Mouse (Mus musculus): ENCODE measurements at regions not wholly inside any gene's neighbourhood (a gene's known extent, or its start where the extent isn't known, plus 50 kb on each side); places are given as distances from the start of the nearest gene placed in this dataset.

DNA sequence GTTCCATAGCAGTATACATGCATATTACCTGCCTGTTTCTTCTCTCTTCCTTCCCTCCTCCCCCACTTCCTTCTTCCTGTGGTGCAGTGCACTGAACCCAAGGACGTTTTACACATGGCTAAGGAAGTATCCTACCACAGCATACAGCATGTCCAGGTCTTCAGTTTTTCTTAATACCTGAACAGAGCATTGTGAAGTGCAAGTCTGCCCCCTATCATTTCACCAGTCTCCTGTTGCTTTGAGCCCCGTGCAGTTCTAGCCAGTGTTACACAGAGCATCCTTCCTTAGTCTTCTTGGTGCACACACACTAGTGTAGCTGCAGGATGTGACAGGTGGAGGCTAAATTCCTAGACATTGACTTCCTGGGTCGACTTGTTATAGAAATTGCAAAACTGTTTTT lies 53.7 kb upstream of the Foxb1 start:
- Histone ChIP-seq H3K9me3 (ENCODE audit: control insufficient read depth, low read length) (no peaks in the 10 kb centered on the region), H3K4me2 (replicated peaks; ENCODE audit: low read depth, low read length, severe bottlenecking) (no peak overlapping the region), H3K4me1 (ENCODE audit: control insufficient read depth, insufficient read depth, low read length) (peaks cover 6% of the 10 kb centered on the region), H3K27ac (replicated peaks; ENCODE audit: low read depth, low read length) (no peak overlapping the region), H3K36me3 (ENCODE audit: control insufficient read depth, insufficient read depth, low read length) (no peaks in the 10 kb centered on the region), H3K4me3 (replicated peaks; ENCODE audit: low read length) (no peak overlapping the region), H3K27me3 (ENCODE audit: control insufficient read depth, insufficient read depth, low read length) (no peaks in the 10 kb centered on the region), H3K9ac (ENCODE audit: low read depth, low read length, severe bottlenecking) (no peak overlapping the region)
- WGBS, result 44% methylated on average over 3 of the region's 3 CpGs
- DNase-seq (ENCODE audit: low spot score) (no peak), ATAC-seq (ENCODE audit: low FRiP score, low read depth) (no peak)
- TF ChIP-seq POLR2A (IDR thresholded peaks at IDR 0.05; ENCODE audit: borderline replicate concordance, extremely low read depth, insufficient read depth, insufficient read length), result no peak

- no peak overlapping the region for H3K4me3 ChIP-seq (replicated peaks; ENCODE audit: low read length)
- 70% methylated on average over 9 of the region's 9 CpGs for WGBS
- no peak for TF ChIP-seq POLR2A (IDR thresholded peaks at IDR 0.05; ENCODE audit: borderline replicate concordance, extremely low read depth, insufficient read depth, insufficient read length)
- H3K9me3 ChIP-seq (ENCODE audit: control insufficient read depth, low read length), result no peaks in the 10 kb centered on the region
- H3K4me1 ChIP-seq (ENCODE audit: control insufficient read depth, insufficient read depth, low read length), result no peaks in the 10 kb centered on the region
- H3K4me2 ChIP-seq (replicated peaks; ENCODE audit: low read depth, low read length, severe bottlenecking), result no peak overlapping the region
- H3K36me3 ChIP-seq (ENCODE audit: control insufficient read depth, insufficient read depth, low read length), result no peaks in the 10 kb centered on the region
- H3K27ac ChIP-seq (replicated peaks; ENCODE audit: low read depth, low read length), result no peak overlapping the region
- H3K27me3 ChIP-seq (ENCODE audit: control insufficient read depth, insufficient read depth, low read length), result no peaks in the 10 kb centered on the region
- no peak for DNase-seq (ENCODE audit: low spot score)
- H3K9ac ChIP-seq (ENCODE audit: low read depth, low read length, severe bottlenecking), result no peak overlapping the region
- no peak for ATAC-seq (ENCODE audit: low FRiP score, low read depth)
Measured at GRCm38 (mm10) chr9:69823179-69823966, 62.6 kb upstream of the Foxb1 start.

DNA sequence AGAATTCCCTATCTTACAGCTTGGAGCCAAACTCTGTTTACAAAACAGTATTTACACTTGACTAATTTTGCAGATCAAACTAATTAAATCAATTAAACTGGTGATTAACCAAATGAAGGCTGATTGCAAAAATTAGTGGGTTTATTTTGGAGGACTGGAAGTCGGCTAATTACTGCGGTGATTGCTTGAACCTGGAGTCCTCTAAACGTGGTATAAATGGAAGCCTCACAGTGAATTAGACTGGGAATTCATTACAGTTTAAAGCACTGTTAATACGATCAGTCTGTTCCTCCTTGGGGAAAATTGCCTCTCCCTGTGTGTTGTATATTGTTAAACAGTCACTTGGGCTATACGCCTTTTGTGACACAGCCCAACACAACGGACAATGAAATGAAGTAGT lies 67.7 kb upstream of the Foxb1 start:
- DNase-seq (ENCODE audit: low spot score), result no peak
- no peak overlapping the region for H3K4me3 ChIP-seq (replicated peaks; ENCODE audit: low read length)
- H3K4me2 ChIP-seq (replicated peaks; ENCODE audit: low read depth, low read length, severe bottlenecking), result no peak overlapping the region
- no peak overlapping the region for H3K9ac ChIP-seq (ENCODE audit: low read depth, low read length, severe bottlenecking)
- no peak for TF ChIP-seq POLR2A (IDR thresholded peaks at IDR 0.05; ENCODE audit: borderline replicate concordance, extremely low read depth, insufficient read depth, insufficient read length)
- no peaks in the 10 kb centered on the region for H3K36me3 ChIP-seq (ENCODE audit: control insufficient read depth, insufficient read depth, low read length)
- no peaks in the 10 kb centered on the region for H3K4me1 ChIP-seq (ENCODE audit: control insufficient read depth, insufficient read depth, low read length)
- no peaks in the 10 kb centered on the region for H3K27me3 ChIP-seq (ENCODE audit: control insufficient read depth, insufficient read depth, low read length)
- no peak for ATAC-seq (ENCODE audit: low FRiP score, low read depth)
- WGBS, result 21% methylated on average over 6 of the region's 6 CpGs
- H3K27ac ChIP-seq (replicated peaks; ENCODE audit: low read depth, low read length), result no peak overlapping the region
- no peaks in the 10 kb centered on the region for H3K9me3 ChIP-seq (ENCODE audit: control insufficient read depth, low read length)

GRCm38 (mm10) chr9:69835396-69835795 lies 74.7 kb upstream of the Foxb1 start:
- Histone ChIP-seq H3K27me3 (ENCODE audit: control insufficient read depth, insufficient read depth, low read length) (no peaks in the 10 kb centered on the region), H3K4me3 (replicated peaks; ENCODE audit: low read length) (no peak overlapping the region), H3K27ac (replicated peaks; ENCODE audit: low read depth, low read length) (no peak overlapping the region), H3K4me2 (replicated peaks; ENCODE audit: low read depth, low read length, severe bottlenecking) (no peak overlapping the region), H3K36me3 (ENCODE audit: control insufficient read depth, insufficient read depth, low read length) (no peaks in the 10 kb centered on the region), H3K4me1 (ENCODE audit: control insufficient read depth, insufficient read depth, low read length) (no peaks in the 10 kb centered on the region), H3K9ac (ENCODE audit: low read depth, low read length, severe bottlenecking) (no peak overlapping the region), H3K9me3 (ENCODE audit: control insufficient read depth, low read length) (no peaks in the 10 kb centered on the region)
- TF ChIP-seq POLR2A (IDR thresholded peaks at IDR 0.05; ENCODE audit: borderline replicate concordance, extremely low read depth, insufficient read depth, insufficient read length), result no peak
- DNase-seq (ENCODE audit: low spot score), result no peak
- WGBS, result 40% methylated on average over 4 of the region's 4 CpGs
- ATAC-seq (ENCODE audit: low FRiP score, low read depth), result no peak

- no peaks in the 10 kb centered on the region for H3K27me3 ChIP-seq (ENCODE audit: control insufficient read depth, insufficient read depth, low read length)
- no peak overlapping the region for H3K4me3 ChIP-seq (replicated peaks; ENCODE audit: low read length)
- H3K27ac ChIP-seq (replicated peaks; ENCODE audit: low read depth, low read length), result no peak overlapping the region
- H3K9me3 ChIP-seq (ENCODE audit: control insufficient read depth, low read length), result no peaks in the 10 kb centered on the region
- no peak overlapping the region for H3K4me2 ChIP-seq (replicated peaks; ENCODE audit: low read depth, low read length, severe bottlenecking)
- H3K9ac ChIP-seq (ENCODE audit: low read depth, low read length, severe bottlenecking), result no peak overlapping the region
- WGBS, result 64% methylated on average over 2 of the region's 2 CpGs
- no peak for ATAC-seq (ENCODE audit: low FRiP score, low read depth)
- TF ChIP-seq POLR2A (IDR thresholded peaks at IDR 0.05; ENCODE audit: borderline replicate concordance, extremely low read depth, insufficient read depth, insufficient read length), result no peak
- no peaks in the 10 kb centered on the region for H3K36me3 ChIP-seq (ENCODE audit: control insufficient read depth, insufficient read depth, low read length)
- no peaks in the 10 kb centered on the region for H3K4me1 ChIP-seq (ENCODE audit: control insufficient read depth, insufficient read depth, low read length)
- no peak for DNase-seq (ENCODE audit: low spot score)
Measured at GRCm38 (mm10) chr9:69839198-69839597, 78.5 kb upstream of the Foxb1 start.

Measured in limb, embryonic 14.5 days (tissue).